Mouse (Mus musculus) lung, adult 2 months (tissue): ENCODE data around the gene Crhr1.

Source experiments
- CTCF ChIP-seq: fragments of 200-500 bp; IDR thresholded peaks from 2 replicates; pipeline ENCODE4 v1.5.1; 2011; ENCODE audit warnings: mild to moderate bottlenecking, low read length, control low read depth; ENCODE audit not compliant: insufficient read depth
- POLR2A ChIP-seq: fragments of 200-500 bp; IDR thresholded peaks from 2 replicates; pipeline ENCODE4 v1.6.1; 2011; ENCODE audit warnings: low read depth, mild to moderate bottlenecking, control low read depth, low read length, borderline replicate concordance; ENCODE audit errors: extremely low read depth

GRCm38 (mm10) chr11:104083248-104083647 is 49.4 kb upstream of the Crhr1 start:
- TF ChIP-seq POLR2A (no peak), CTCF (no peak)
